Mouse (Mus musculus) brain, embryonic 18.5 days (tissue): ENCODE measurements around the gene Ciz1.
"Not testable (repeated sequence)": the region's sequence is repeated elsewhere in the genome, so short reads cannot be mapped to it uniquely, and the experiment has no call there.

Experiments
- DNase-seq: peaks from one replicate; pipeline ENCODE4 v3.0.0-alpha.2; 2012; ENCODE audit warnings: low read depth, low spot score

Ciz1 gene

DNA sequence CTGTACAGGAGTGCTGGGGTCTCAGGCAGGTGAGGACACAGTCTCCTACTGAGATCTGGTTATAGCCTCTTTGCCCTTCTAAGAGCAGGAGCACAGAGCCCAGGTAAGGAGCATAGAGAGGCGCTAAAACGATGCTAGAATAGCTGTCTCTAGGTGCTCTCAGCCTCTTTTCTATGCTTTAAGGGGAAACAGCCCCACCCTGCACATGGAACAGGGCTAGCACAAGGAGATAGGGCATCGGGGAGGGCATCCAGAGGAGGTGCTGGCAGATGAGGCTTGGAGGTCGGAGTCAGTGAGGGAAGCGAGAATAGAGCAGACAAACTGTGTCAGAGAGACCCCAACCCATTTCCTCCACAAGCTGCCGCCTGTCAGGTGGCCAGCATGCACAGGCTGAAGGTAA lies 5.1 kb upstream of the Ciz1 start:
- no peak for DNase-seq

DNA sequence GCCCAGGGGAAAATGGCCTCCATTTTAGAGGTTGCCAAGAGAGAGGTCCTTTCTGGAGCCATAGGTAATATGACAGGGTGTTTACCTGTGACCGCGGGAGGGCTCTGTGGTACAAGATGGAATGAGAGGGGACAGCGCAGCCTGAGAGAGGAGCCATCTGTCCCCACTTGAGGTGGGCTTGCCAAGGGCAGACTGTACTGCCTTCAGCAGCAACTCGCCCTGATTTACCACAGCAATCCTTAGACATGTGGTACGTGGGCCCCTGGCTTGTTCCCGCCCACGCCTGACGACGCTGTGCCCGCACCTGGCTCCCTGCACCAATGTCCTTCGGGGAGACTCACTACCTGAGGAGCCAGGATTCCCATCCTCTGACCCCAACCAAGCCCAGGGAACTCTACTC lies 3.8 kb upstream of the Ciz1 start:
- DNase-seq, result no peak

DNA sequence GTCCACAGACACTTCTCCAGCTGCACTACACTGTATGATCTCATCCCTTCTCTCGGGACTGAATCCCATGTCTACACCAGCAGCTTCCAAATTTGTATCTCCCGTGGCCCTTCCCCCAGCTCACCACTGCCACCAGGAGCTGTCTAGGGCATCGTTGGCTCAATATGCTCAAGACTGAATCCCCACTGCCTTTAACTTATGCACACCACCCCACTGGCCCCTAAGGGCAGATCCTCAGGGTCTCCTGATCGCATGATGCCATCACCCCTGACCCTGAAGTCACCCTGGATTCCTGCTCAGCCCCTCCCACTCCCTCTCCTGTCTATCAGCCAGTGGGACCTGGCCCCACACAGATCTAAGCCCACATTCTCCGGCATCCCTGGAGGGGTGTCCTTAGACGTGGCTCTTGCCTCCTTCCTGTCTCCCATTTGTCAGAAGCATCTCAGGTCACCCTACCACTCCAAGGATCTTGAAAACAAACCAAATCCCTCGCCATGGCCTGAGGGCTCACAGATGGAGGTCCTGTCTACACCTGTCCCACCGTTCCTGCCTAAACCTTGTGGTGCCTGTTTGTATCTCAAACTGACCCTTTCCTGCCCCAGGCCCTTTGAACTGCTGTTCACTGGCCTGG lies 2.4 kb upstream of the Ciz1 start:
- no peak for DNase-seq

DNA sequence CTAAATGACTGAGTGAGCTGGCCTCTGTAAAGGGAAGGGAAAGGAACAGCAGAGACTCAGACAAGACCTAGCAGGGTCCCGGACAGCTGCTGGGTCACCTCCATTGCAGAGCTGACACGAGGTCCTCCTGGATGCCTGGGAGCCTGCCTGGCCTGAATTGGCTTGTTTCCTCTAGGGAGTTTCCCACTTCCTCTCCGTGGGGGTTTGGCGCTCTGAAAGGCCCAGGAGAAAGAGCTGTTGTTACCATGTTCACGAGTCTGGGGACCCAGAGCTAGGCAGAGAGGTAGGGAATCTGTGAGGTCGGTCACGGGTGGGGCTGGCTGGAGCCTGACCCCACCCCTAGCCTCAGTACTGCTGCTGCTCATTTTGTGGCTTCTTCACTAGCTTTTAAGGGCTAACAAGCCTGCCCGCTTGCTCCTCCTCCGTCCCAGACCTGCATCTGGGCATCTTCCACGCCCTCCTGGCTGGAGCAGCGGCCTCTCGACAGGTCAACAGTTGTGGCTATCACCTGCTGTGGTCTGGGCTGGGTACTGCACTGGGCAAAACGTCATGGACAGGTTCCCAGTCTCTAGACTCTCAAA lies 1.6 kb upstream of the Ciz1 start:
- DNase-seq, result no peak

DNA sequence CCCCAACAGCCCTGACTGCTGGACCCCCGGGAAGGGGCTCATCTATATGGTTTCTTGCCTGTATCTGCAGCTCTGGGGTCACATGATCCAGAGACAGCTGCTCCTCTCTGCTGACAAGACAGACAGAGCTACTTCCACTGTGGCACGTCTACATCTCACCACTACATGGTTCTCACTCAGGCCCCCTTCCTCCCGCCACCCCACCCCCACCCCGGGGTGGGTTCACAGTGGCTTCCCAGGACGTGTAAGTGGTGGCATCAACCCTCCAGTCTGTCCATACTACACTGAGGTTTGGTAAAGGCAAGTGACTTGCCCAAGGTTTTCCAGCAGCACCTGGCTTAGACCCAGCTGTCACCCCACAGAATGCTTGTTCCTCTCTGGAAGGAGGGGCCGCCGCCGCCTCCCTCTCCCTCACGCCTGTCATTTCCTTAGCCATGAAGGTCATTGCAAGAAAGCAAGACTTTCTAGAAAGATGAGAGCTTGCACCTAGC lies 611 bp upstream of the Ciz1 start:
- no peak for DNase-seq

DNA sequence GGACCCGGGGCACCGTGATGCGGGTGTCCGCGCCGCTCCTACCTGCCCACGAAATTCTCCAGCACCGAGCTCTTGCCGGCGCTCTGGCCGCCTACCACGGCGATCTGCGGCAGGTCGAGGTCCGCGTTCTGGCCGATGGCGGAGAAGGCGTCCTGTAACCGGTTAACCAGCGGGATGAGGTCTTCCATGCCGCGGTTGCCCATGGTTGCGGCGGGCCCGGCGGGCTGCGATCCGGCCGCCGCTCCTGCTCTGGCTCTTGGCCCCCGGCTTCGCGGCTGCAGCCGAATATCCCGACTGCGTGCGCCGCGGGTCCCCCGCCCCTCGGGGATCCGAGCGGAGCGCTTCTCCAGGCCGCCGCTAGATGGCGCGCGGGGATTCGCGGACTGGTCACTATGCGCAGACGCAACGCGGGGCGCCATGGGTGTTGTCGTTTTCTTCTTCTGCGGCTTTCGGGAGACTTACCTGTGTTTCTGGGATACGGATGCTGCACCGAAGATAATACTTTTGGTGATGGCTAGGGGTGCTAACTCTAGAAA lies 948 bp downstream of the Ciz1 start, which contains the start of gene Dnm1:
Gene Dnm1 (minus strand): TSS at position 332 of the 536 bp plus-strand sequence.
- peak; percentile 71 for DNase-seq

DNA sequence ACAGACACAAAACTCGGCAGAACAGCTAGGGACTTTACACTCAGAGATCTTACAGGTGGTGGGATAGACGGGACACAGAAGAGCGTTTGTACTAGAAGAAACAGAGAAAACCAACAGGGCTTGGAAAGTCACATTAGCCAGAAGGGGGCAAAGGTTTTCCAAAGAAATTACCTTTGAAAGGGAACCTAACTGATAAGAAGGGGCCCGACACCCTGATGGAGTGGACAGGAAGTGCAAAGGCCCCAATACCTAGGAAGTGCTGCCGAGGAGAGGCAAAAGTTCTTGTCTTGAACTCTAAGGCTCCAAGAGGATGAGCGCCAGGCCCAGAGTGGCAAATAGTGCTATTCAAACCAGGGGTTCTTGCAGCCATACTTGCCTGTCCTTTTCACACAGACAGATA lies 1.7 kb downstream of the Ciz1 start:
- no peak for DNase-seq

DNA sequence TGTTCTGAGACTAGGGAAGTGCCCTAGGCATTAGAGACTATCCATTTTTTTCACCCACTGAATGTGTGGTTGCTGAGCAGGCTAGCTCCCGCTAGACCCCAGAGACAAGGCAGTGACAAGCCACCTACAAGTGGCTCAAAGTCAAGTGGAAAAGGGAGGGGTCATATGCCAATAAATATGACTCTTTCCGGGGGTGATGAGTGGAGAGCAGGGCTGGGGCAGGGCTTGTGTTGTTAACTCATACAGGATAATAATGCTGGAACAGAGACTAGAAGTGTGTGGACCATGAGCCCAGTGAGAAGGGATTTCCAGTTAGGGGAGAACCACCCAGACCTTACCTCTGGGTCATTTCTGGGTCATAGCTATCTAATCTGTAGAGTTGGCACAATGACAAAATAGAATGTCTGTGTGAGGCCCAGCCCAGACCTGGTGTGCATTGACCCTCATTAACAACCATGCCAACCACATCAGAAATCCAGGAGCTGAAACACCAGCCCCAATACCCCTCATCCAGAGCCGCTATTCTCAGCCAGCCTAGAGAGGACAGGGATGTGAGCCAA lies 2.3 kb downstream of the Ciz1 start:
- no peak for DNase-seq

DNA sequence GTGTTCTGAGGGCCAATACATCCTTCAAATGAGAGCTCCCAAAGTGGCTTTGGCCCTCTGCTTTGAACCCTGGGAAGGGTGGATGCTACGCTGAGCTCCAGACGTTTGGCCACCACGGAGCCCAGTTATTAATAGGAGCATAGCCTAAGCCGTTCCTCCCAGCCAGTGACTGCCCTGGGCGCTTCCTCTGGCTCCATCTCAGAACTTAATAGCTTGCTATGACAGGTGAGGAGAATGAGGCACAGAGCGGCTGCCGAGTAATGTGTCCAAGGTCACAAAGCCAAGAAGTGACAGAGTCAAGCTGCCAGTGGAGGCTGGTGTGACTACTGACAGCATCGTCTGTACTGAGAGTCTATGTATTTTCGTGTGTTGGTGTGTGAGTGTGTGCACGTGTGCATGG lies 4.1 kb downstream of the Ciz1 start:
- DNase-seq, result no peak

DNA sequence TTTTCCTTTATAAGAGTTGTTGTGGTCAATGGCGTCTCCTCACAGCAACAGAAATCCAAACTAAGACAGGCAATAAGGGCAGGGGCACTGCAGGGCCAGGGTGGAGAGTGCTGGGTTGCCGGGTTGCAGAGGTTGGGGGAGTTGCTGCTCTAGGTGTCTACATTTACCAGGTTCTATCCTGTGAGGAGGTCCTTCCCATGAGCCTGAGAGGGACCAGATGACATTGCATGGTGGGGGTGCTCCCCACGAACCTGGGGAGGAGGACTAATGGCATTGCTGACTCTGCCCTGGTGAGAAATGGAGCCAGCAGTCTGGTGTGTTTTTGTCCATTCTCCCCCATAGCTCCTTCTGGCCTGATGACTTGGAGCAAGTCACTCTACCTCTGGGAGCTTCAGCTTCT lies 5.6 kb downstream of the Ciz1 start:
- DNase-seq, result no peak

DNA sequence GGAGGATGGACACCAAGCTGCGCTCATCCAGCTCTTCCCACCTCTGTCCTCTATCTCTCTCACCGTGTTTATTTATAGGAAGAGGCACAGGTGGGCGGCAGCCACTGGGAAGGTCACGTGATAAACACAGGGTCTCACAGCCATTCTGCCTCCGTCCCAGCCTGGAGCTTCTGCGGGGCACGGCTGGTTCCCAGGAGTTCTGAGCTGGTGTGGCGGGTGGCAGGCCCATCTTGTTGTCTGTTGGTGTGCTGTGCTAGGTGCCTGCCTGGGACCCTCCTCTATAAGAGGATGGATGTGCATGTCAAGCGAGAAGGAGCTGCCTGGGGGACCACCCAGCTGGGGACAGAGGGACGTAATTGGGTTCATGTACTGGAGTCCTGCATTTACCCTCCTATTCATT lies 6.3 kb downstream of the Ciz1 start:
- no peak for DNase-seq

DNA sequence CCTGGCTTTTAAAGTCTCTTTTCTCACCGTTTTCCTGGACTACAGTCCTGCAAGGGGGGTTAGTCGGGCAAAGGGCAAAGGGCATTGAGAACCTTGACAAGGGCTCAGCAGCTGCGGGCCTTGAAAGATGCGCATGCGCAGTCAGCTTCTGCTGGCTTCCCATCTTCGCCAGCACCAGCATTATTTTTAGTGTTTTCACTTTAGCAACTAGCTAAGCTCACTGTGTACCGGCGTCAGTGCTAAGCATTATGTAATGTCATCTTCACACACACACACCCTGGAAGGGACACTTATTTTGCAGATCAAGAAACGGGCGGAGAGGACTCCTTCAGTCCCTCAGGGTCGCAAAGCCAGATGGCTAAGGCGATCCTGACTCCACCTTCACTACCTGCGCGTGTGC lies 8.6 kb downstream of the Ciz1 start:
- DNase-seq, result no peak

DNA sequence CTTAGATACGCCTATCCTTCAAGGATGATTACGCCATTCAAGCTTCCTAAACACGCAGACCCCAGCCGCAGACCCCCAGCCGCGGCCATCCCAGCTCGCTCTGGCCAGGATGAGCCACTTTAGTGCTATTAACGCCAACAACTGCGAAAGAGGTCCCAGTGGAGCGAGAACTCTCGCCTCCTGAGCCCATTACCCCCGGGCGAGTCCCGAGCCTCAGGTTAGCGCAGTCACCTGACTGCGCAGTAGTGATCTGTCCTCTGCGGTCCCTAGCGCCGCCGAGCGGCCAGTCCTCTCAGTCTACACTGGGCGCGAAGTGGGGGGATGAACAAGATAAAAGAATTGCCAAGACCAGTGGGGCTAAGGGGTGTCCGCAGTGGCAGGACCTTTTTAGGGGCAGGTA lies 9.3 kb downstream of the Ciz1 start:
- no peak for DNase-seq

DNA sequence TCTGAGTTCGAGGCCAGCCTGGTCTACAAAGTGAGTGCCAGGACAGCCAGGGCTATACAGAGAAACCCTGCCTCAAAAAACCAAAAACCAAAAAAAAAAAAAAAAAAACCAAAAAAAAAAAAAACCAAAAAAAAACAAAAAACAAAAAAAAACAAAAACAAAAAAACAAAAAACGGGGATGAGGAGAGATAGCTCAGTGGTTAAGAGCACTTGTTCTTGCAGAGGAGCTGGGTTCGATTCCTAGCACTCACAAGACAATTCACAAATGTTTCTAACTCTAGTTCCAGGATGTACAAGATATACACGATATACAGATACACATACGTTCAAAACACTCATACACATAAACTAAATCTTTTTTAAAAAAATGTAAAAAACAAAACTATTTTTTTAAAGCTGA lies 10.1 kb downstream of the Ciz1 start:
- not testable (repeated sequence) for DNase-seq

DNA sequence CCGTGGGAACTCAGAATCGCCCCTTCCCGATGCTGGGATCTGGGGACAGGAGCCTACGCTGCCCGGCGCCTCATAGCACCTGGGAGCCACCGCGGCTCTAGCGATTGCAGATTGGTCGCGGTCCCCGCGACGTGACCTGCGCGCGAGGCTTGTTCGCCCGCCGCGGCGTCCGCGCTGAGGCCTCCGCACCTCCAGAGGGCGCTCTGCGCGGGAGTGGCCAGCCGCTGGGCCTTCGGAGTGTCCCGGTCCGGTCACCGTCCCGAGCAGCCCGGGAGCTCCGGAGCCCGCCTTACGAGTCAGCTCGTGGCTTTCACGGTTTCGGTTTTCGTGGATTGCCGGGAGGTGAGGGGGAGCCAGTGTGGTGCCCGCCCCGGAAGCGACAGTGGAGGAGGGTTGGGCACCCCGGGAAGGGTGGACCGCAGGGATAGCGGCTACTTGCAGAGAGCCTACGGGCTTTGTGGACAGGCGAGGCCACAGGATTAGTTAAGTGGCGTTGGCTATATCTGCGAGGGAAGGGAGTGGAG lies 10.8 kb downstream of the Ciz1 start:
- no peak for DNase-seq

DNA sequence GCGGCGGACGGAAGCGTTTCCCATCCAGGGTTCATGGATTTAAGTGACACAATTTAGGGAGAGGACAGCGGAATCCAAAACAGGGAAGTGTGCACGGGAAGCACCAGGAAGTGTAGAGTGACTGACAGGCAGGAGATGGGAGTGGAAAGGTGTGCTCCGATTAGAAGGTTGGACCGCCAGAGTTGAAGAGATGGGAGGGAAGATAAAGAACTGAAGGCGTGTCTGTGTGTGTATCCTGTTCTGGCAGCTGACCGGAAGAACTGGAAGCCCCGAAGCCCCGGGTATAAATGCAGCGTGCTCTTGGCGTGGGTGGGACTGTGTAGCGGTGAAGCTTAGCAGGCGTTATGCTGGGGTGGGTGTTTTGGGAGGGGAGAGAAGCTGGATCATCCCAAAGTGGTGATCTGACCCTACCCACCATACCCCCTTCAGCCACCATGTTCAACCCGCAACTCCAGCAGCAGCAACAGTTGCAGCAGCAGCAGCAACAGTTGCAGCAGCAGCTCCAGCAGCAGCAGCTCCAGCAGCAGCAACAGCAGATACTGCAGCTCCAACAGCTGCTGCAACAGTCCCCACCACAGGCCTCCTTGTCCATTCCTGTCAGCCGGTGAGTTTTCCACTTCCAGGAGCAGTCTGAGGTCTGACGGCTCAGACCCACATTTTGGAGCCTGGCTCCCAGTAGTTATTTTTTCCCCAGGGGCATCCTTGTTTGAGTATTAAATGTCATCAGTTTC lies 11.4 kb downstream of the Ciz1 start:
- DNase-seq, result no peak

DNA sequence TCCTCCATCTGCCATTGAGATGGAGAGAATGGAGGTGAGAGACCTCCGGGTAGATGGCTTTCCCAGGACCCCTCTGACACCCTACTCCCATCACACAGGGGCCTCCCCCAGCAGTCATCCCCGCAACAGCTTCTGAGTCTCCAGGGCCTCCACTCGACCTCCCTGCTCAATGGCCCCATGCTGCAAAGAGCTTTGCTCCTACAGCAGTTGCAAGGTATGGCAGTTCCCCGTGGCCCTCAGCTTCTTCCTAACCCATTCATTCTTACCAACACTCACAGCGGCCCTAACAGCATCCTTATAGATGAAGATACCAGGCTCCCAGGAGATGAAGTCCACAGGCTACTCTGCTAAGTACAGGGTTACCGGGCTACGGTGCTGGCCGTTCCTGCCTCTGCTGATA lies 12.0 kb downstream of the Ciz1 start:
- DNase-seq, result no peak

DNA sequence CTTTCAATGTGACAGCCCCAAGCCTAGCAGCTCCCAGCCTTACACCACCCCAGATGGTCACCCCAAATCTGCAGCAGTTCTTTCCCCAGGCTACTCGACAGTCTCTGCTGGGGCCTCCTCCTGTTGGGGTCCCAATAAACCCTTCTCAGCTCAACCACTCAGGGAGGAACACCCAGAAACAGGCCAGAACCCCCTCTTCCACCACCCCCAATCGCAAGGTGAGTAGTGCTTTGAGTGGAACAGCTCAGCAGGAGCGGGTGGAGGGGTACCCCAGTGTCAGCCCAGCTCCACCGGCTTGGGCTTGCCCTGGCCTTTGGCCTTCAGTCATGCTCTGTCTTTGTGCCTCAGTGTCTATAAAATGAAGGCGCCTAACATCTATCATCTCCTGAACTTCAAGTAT lies 15.2 kb downstream of the Ciz1 start:
- no peak for DNase-seq

DNA sequence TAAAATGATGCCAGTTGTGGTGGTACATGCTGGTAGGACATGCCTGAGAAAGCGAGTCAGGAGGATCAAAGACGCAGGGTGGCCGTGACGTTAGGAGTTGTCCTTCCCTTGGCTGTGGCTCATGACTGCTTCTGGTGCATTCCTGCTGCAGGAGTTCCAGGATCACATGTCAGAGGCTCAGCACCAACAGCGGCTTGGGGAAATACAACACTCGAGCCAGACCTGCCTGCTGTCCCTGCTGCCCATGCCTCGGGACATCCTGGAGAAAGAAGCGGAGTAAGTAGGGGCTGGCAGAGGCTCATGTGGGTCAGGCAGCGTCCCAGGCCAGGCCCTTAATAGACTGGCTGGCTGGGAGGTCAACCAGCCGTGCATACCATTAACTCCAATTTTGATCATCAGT lies 22.1 kb downstream of the Ciz1 start:
- DNase-seq, result no peak

DNA sequence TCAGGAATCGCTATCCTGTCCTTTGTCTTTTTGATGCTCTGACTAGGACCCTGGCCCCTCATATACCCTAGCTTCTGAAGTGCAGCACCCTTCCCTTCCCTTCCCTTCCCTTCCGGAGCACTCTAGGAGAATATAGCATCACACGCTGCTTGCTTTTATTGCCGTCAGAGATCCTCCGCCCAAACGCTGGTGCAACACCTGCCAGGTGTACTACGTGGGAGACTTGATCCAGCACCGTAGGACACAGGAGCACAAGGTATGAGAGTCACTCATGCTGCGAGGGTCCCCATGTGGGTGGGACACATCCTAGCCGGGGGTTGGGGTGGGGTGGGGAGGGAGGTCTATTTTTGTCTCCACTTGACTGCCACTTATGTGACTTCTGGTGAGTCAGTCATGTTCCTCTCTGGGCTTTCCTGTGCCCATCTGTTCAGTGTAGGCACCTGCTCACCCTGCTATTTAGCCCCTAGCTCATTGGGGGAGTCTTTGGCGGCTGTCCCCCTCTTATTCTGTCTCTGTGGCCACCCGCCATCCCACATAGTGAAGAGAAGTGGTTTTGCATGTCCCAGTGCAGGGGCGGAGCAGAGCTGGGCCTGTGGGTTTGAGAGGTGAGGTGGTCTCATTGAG lies 23.3 kb downstream of the Ciz1 start:
- DNase-seq, result no peak

DNA sequence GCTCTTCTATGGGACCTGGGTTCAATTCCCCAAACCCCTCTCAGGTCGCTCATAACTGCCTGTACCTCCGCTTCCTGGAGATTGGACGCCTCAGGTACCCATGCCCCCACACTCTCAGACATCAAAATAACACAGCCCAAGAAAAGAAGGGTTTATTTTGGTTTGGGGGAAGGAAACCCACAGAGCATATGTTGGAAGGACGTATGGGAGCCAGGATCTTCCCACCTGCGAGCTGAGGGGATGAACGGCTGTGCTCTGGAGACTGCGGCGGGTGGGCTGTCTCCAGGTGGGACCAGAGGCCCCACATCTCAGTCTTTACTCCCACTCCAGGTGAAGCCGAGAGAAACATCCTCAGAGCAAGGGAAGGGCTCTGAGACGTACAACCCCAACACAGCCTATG lies 24.8 kb downstream of the Ciz1 start:
- DNase-seq, result no peak

DNA sequence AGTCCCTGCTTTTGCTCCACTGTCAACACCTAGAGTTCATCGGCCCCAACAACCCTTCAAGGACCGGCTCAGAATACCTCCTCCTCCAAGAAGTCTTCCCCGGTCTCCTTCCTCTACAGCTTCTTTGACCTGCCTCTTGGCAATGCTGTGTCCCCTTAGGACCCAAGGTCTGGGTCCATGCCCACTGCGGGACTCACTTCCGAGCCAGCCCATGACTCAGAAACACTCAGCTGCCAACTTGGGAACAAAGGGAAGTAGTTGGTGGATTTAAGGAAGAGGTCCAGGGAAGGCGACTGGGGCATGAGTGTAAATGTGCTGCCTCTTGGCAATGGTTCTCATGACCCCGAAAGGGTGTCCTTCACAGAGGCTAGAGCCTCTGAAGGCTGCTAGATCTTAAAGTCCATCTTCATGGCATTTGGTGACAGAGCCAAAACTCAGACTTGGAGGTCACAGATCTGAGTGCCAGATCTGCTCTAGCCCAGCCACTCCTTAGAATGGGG lies 27.9 kb downstream of the Ciz1 start:
- no peak for DNase-seq
